Mouse (Mus musculus) ovary, postnatal 10 days (tissue): Measurements from ENCODE around the gene Sema5b.

ENCODE experiments used
- DNase-seq: peaks from one replicate; pipeline ENCODE4 v3.0.0; 2022; ENCODE audit warnings: low spot score

The Sema5b gene

GRCm38 (mm10) chr16:35630470-35631183 is 89.7 kb downstream of the Sema5b start:
- DNase-seq, result no peak

- no peak for DNase-seq
These were observed 92.1 kb downstream of the Sema5b start for GRCm38 (mm10) chr16:35633058-35633457.

DNA sequence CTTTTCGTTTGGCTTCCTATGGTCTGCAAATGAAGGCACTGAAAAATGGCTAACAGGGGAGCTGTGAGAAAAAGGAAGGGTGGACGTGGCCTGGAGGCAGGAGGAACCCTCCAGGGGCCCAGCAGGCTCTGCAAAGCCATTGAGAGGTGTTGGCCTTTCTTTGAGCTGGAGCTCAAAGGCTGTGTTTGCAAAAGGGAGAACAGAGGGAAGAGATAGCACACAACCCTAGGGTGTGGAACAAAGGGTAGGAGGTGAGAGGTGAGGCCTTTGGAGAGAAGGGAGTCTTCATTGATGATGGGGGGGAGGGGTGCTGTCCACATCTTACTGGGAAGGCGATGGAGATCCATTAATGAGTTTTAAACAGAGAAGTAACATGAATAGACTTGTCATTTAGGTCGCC is 94.0 kb downstream of the Sema5b start:
- DNase-seq, result no peak

GRCm38 (mm10) chr16:35639505-35639904 is 98.6 kb downstream of the Sema5b start:
- DNase-seq, result no peak

DNA sequence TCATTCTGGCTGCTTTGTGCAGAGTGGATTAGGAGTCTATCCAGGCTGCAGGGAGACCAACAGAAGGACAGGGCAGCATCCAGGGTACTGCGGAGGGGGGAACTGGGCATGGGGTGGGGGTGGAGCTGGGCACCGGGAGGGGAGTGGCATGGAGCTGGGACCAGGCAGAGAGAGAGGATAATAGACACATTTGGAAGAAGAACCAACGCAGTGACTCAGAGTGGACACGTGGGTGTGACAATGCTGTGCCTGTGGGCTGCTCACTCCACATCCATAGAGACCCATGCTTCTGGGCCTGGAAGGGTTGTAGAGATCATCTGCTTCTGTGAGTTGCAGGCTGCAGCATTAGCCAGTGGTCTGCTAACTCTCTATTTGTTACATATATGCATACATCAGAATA is 107.9 kb downstream of the Sema5b start:
- no peak for DNase-seq

GRCm38 (mm10) chr16:35652206-35652605 is 111.3 kb downstream of the Sema5b start:
- DNase-seq, result no peak

- no peak for DNase-seq
These were observed 111.8 kb downstream of the Sema5b start for GRCm38 (mm10) chr16:35652706-35653105.

GRCm38 (mm10) chr16:35653951-35654350 is 113.0 kb downstream of the Sema5b start:
- DNase-seq, result no peak

DNA sequence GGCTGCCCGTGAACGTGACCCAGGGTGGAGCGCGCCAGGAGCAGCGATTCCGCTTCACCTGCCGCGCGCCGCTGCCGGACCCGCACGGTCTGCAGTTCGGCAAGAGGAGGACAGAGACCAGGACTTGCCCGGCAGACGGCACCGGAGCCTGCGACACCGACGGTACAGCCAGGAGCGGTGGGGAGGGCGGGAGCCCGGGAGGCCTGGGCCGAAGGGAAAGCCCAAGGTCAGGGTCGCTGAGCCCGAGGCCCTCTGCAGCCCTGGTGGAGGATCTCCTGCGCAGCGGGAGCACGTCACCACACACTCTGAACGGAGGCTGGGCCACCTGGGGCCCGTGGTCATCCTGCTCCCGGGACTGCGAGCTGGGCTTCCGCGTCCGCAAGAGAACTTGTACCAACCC is 119.3 kb downstream of the Sema5b start:
- DNase-seq, result no peak

DNA sequence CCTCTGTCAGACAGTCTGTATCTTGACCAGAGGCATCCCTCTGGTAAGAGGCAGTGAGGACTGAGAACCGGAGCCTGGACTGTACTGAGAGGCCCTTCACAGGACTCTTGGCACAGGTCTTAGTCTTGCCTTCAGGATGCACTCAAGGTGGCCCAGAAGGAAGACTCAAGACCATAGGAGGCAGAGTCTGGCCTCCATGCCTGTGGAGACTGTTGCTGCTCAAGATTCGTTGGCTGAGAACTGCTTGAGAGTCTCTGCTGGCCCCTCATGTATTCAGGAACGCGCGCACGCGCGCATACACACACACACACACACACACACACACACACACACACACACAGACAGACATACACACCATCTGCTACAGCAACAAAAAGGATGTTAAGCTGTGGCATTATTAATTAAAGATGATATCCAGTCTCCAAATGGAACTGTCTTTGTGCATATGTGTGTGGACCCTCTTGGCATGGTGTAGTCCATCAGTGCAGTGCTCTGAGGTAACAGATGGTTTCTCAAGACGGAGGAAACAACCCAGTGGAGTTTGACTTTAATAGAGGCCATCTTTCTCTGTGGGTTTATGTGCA is 123.0 kb downstream of the Sema5b start:
- no peak for DNase-seq

- DNase-seq, result no peak
These were observed 123.9 kb downstream of the Sema5b start for GRCm38 (mm10) chr16:35664847-35665246.

- no peak for DNase-seq
These were observed 136.7 kb downstream of the Sema5b start for GRCm38 (mm10) chr16:35677511-35678113.

DNA sequence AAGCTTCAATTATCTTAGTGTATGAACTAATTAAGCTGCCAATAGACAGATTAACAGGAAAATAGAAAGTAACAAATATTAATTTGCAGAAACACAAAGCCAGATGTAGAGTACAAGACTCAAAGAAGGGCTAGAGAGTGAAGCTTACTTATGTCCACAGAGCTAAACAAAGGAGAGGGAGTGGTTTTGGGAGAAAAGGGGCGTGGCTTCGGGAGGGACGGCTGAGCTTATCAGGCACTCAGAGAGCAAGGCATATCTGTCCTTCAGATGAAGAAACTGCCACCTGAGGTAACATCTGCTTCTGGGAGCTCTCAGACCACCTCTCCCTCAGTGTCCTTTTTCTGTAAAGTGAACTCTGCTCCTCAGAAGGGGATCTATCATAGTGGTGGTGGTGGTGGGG is 137.5 kb downstream of the Sema5b start:
- DNase-seq, result no peak

GRCm38 (mm10) chr16:35681327-35682108 is 140.6 kb downstream of the Sema5b start:
- DNase-seq, result no peak

GRCm38 (mm10) chr16:35685027-35685426 is 144.1 kb downstream of the Sema5b start:
- no peak for DNase-seq

- DNase-seq, result no peak
These were observed 145.5 kb downstream of the Sema5b start for GRCm38 (mm10) chr16:35686491-35686890.

- DNase-seq, result no peak
These were observed 150.7 kb downstream of the Sema5b start for GRCm38 (mm10) chr16:35691606-35692005.

DNA sequence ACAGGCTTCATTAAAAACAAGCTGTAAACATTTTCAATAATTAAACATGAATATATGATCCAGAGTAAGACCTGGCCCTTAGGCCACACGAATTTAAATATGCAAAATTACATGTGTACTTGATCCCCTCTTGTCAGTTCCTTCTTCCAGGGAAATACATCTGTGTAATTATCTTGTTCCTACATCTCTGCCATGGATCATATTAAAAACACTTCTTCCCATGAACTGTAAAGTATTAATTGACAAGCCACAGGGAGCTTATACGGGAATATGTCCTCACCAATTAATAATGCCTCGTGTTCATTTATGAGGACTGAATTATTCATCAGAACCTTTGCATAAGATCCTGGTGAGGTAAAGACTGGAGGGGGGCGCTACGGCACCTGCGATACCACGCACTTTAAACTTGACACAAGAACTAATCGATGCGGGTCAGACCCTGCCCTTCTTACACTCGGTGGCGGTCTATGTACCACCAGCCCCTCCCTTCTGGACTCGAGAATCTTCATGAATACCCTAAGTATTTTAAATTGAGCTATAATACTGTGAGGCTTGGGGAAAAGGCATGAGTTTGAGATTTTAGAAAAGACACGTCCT is 153.4 kb downstream of the Sema5b start:
- DNase-seq, result no peak

DNA sequence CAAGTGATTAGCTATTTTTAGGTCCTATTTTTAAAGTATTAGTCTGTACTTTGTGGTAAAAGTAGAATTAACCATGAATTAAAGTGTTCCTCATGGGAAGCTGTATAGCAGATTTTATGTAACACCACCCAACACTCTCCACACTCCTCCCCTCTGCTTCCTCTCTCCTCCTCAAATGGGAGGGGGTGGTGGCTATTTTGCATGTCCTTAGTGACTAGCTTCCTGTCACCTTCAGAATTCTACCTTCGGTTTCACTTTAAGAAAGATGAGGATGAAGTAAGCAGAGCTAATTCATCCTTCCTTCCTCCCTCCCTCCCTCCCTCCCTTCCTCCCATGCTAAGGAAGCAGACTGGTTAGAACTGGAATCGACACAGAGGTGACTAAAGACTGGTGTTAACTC is 155.2 kb downstream of the Sema5b start:
- DNase-seq, result no peak

GRCm38 (mm10) chr16:35701823-35702222 is 160.9 kb downstream of the Sema5b start:
- DNase-seq, result no peak

- DNase-seq, result no peak
These were observed 163.1 kb downstream of the Sema5b start for GRCm38 (mm10) chr16:35703763-35704679.
